ENCODE assay signal across 29 mouse cellular contexts in genomic region chr14:47982993-47983740, GRCm38 (mm10).
DNase-seq lines count a peak whose midpoint lies in the region; ATAC-seq and TF ChIP-seq lines count a peak whose summit lies in the region.
"Had no signal": no experiment of that assay in that cellular context is flagged by ENCODE, and none has a peak within 500 bp of the region (broad histone marks: within the 10 kb centered on the region; RNA-seq: fewer than 3 reads in every experiment).

No protein-coding gene starts in this region.

- H3K27ac ChIP-seq in kidney, adult 2 months (ENCODE audit: insufficient read depth, low read depth, low read length): no peak overlapping the region
- H3K27ac ChIP-seq in kidney, embryonic 15.5 days: no peak overlapping the region
- H3K27ac ChIP-seq in forebrain, embryonic 12.5 days: no peak overlapping the region
- H3K27ac ChIP-seq in hindbrain, embryonic 13.5 days: no peak overlapping the region
- H3K27ac ChIP-seq: embryonic facial prominence, embryonic 13.5 days; forebrain, embryonic 10.5 days; hindbrain, embryonic 12.5 days; layer of hippocampus, adult 2 months; liver, embryonic 15.5 days; lung, embryonic 15.5 days; midbrain, embryonic 12.5 days; neural tube, embryonic 12.5 days; stomach, embryonic 15.5 days had no signal

- no peak overlapping the region for H3K4me3 ChIP-seq in kidney, adult 2 months (ENCODE audit: insufficient read depth, low read depth, low read length)
- H3K4me3 ChIP-seq in kidney, embryonic 15.5 days (replicated peaks): no peak overlapping the region
- peak overlapping the region; percentile 14 for H3K4me3 ChIP-seq in megakaryocyte, embryonic 14.5 days (replicated peaks)
- no peak overlapping the region for H3K4me3 ChIP-seq in forebrain, embryonic 12.5 days (replicated peaks)
- H3K4me3 ChIP-seq in hindbrain, embryonic 13.5 days: no peak overlapping the region
- H3K4me3 ChIP-seq: embryonic facial prominence, embryonic 13.5 days; forebrain, embryonic 10.5 days; hindbrain, embryonic 12.5 days; layer of hippocampus, adult 2 months; liver, embryonic 15.5 days; lung, embryonic 15.5 days; midbrain, embryonic 12.5 days; myocyte; neural tube, embryonic 12.5 days; stomach, embryonic 15.5 days had no signal

- no peak for TF ChIP-seq CTCF in kidney, adult 2 months (conservative IDR thresholded peaks at IDR 0.05; ENCODE audit: insufficient read depth, insufficient read length, low read depth, low read length)

- no peak overlapping the region for H3K4me2 ChIP-seq in kidney, embryonic 15.5 days
- H3K4me2 ChIP-seq in forebrain, embryonic 12.5 days: no peak overlapping the region
- no peak overlapping the region for H3K4me2 ChIP-seq in hindbrain, embryonic 13.5 days
- H3K4me2 ChIP-seq: embryonic facial prominence, embryonic 13.5 days; hindbrain, embryonic 12.5 days; liver, embryonic 15.5 days; lung, embryonic 15.5 days; midbrain, embryonic 12.5 days; neural tube, embryonic 12.5 days; stomach, embryonic 15.5 days had no signal

- WGBS in kidney, adult 2 months: 74% methylated on average over 3 of the region's 3 CpGs
- 73% methylated on average over 3 of the region's 3 CpGs for WGBS in kidney, embryonic 15.5 days
- WGBS in forebrain, embryonic 12.5 days: 81% methylated on average over 3 of the region's 3 CpGs
- WGBS in hindbrain, embryonic 13.5 days: 76% methylated on average over 3 of the region's 3 CpGs

- no peaks in the 10 kb centered on the region for H3K4me1 ChIP-seq in kidney, adult 2 months (ENCODE audit: control insufficient read depth, insufficient read depth, low read length)
- peaks cover 11% of the 10 kb centered on the region for H3K4me1 ChIP-seq in kidney, embryonic 15.5 days
- H3K4me1 ChIP-seq in megakaryocyte, embryonic 14.5 days: no peaks in the 10 kb centered on the region
- peaks cover 15% of the 10 kb centered on the region for H3K4me1 ChIP-seq in forebrain, embryonic 12.5 days
- peaks cover 24% of the 10 kb centered on the region for H3K4me1 ChIP-seq in hindbrain, embryonic 13.5 days (replicated peaks)
- H3K4me1 ChIP-seq: liver, embryonic 15.5 days; neural tube, embryonic 12.5 days; stomach, embryonic 15.5 days had no signal

- H3K36me3 ChIP-seq in kidney, adult 2 months (ENCODE audit: control insufficient read depth, insufficient read depth, low read length): no peaks in the 10 kb centered on the region
- H3K36me3 ChIP-seq in kidney, embryonic 15.5 days: no peaks in the 10 kb centered on the region
- H3K36me3 ChIP-seq in megakaryocyte, embryonic 14.5 days (replicated peaks; ENCODE audit: low read length): no peaks in the 10 kb centered on the region
- no peaks in the 10 kb centered on the region for H3K36me3 ChIP-seq in forebrain, embryonic 12.5 days (replicated peaks)
- no peaks in the 10 kb centered on the region for H3K36me3 ChIP-seq in hindbrain, embryonic 13.5 days
- H3K36me3 ChIP-seq: embryonic facial prominence, embryonic 13.5 days; forebrain, embryonic 10.5 days; G1E; hindbrain, embryonic 12.5 days; liver, embryonic 15.5 days; lung, embryonic 15.5 days; midbrain, embryonic 12.5 days; neural tube, embryonic 12.5 days; stomach, embryonic 15.5 days had no signal

- H3K27me3 ChIP-seq in kidney, adult 2 months (replicated peaks; ENCODE audit: control insufficient read depth, insufficient read depth, low read length): no peaks in the 10 kb centered on the region
- H3K27me3 ChIP-seq in kidney, embryonic 15.5 days: no peaks in the 10 kb centered on the region
- H3K27me3 ChIP-seq in megakaryocyte, embryonic 14.5 days (replicated peaks): no peaks in the 10 kb centered on the region
- H3K27me3 ChIP-seq in forebrain, embryonic 12.5 days: no peaks in the 10 kb centered on the region
- no peaks in the 10 kb centered on the region for H3K27me3 ChIP-seq in hindbrain, embryonic 13.5 days
- H3K27me3 ChIP-seq: embryonic facial prominence, embryonic 13.5 days; hindbrain, embryonic 12.5 days; liver, embryonic 15.5 days; lung, embryonic 15.5 days; midbrain, embryonic 12.5 days; neural tube, embryonic 12.5 days; Patski; stomach, embryonic 15.5 days had no signal

- peak; percentile 25 for DNase-seq in kidney, adult 2 months
- peak; percentile 69 for DNase-seq in NIH3T3 (ENCODE audit: low read depth)
- DNase-seq: cerebellum, adult 11 months; cerebellum, adult 9-11 months; gastrocnemius, postnatal 10 days; heart, postnatal 14 days; kidney, postnatal 36 days; left cerebral cortex, postnatal 4 days; right cerebral cortex, postnatal 25 days; thymus, postnatal 14 days had no signal

- no peak for ATAC-seq in kidney, embryonic 15.5 days (replicated peaks; ENCODE audit: low FRiP score)
- ATAC-seq in megakaryocyte, adult 5-6 weeks (ENCODE audit: poor library complexity, severe bottlenecking): no peak
- ATAC-seq in forebrain, embryonic 12.5 days (ENCODE audit: low FRiP score): no peak
- no peak for ATAC-seq in hindbrain, embryonic 13.5 days (ENCODE audit: low FRiP score)
- ATAC-seq: forebrain, embryonic 16.5 days; intestine, embryonic 16.5 days; Patski had no signal

- no peak overlapping the region for H3K9ac ChIP-seq in kidney, embryonic 15.5 days
- H3K9ac ChIP-seq in forebrain, embryonic 12.5 days: no peak overlapping the region
- no peak overlapping the region for H3K9ac ChIP-seq in hindbrain, embryonic 13.5 days
- H3K9ac ChIP-seq: embryonic facial prominence, embryonic 13.5 days; hindbrain, embryonic 12.5 days; liver, embryonic 15.5 days; lung, embryonic 15.5 days; midbrain, embryonic 12.5 days; neural tube, embryonic 12.5 days; stomach, embryonic 15.5 days had no signal

- H3K9me3 ChIP-seq in kidney, embryonic 15.5 days (replicated peaks): no peaks in the 10 kb centered on the region
- peaks cover 12% of the 10 kb centered on the region; the same call in 1 of the 2 replicates for H3K9me3 ChIP-seq in megakaryocyte, embryonic 14.5 days
- H3K9me3 ChIP-seq in forebrain, embryonic 12.5 days: no peaks in the 10 kb centered on the region
- no peaks in the 10 kb centered on the region for H3K9me3 ChIP-seq in hindbrain, embryonic 13.5 days
- H3K9me3 ChIP-seq: embryonic facial prominence, embryonic 13.5 days; G1E; hindbrain, embryonic 12.5 days; liver, embryonic 15.5 days; lung, embryonic 15.5 days; neural tube, embryonic 12.5 days; stomach, embryonic 15.5 days had no signal

- no peak for TF ChIP-seq POLR2A in kidney, adult 2 months (IDR thresholded peaks at IDR 0.05; ENCODE audit: low read depth, low read length)
